Mouse (Mus musculus): ENCODE results near the gene Ifnab. TPM values are rescaled to one million over a fixed set of nuclear protein-coding genes. Genes with fewer than 3 reads are reported as not detected.

Ifnab gene
- polyA plus RNA-seq, 1 experiment from 2014 or later, result not detected

DNA sequence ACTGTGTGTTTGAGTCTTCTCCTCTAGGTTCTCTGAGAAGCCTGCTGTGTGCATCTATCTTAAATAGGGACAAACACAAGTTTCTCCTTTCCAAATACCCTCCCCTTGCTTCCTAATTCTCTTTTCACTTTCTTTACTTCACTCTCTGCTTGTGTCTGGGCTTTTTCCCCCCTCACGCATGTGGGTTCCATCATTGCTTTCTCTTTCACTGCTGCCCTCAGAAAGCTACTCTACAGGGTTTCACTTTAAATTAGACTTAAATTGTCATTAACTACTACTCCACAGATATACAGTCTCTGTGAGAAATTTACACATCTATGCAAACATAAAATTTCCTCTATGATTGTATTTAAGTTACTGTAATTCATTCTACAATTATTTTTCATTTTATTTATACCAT lies 7.3 kb downstream of the Ifnab start, which contains the start of gene Ifna2:
Gene Ifna2, minus strand, starts transcription at position 101 of the 400 bp plus-strand sequence.
- no peak for TF ChIP-seq CTCF (IDR thresholded peaks at IDR 0.05; ENCODE audit: low read depth)
- ATAC-seq (replicated peaks; ENCODE audit: low FRiP score, low read depth), result no peak
- no peaks in the 10 kb centered on the region for H3K36me3 ChIP-seq (ENCODE audit: insufficient read depth, low read length)
- H3K27ac ChIP-seq, result no peak within 1 kb of the TSS
- H3K4me3 ChIP-seq (replicated peaks; ENCODE audit: low read depth, low read length), result no peak within 1 kb of the TSS
- no peak within 1 kb of the TSS for H3K9ac ChIP-seq (ENCODE audit: low read depth, low read length)
- H3K4me1 ChIP-seq (replicated peaks; ENCODE audit: insufficient read depth, low read length), result no peaks in the 10 kb centered on the region
- no peak within 1 kb of the TSS for H3K4me2 ChIP-seq (ENCODE audit: low read length)
- H3K27me3 ChIP-seq (ENCODE audit: insufficient read depth, low read length), result no peaks in the 10 kb centered on the region
- 83% methylated on average over 1 of the region's 1 CpGs for WGBS
- H3K9me3 ChIP-seq (replicated peaks; ENCODE audit: low read length), result no peaks in the 10 kb centered on the region
- DNase-seq (ENCODE audit: low spot score), result no peak

DNA sequence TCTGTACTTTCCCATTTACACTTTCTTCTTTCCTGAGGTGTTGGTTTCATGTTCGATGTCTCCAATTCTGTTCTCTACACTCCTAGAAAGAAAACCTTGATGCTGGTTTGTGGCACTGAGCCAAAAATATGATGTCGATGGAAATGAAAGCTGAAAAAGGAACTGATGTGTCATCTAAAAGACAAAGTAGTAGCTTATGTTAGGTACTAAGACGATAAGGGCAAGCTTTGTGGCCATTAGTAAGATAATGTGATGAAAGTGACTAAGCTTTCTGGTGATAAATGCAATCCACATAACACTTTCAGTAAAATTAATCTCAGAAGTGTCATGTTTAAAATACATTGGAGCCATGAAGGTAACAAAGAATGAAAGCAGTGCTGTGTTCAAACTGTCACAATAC lies 9.8 kb downstream of the Ifnab start:
- ATAC-seq (replicated peaks; ENCODE audit: low FRiP score, low read depth) (no peak), DNase-seq (ENCODE audit: low spot score) (no peak)
- H3K4me2 ChIP-seq (ENCODE audit: low read length), result no peak overlapping the region
- WGBS, result 70% methylated on average over 3 of the region's 3 CpGs
- no peak overlapping the region for H3K27ac ChIP-seq
- H3K4me1 ChIP-seq (replicated peaks; ENCODE audit: insufficient read depth, low read length), result no peaks in the 10 kb centered on the region
- TF ChIP-seq CTCF (IDR thresholded peaks at IDR 0.05; ENCODE audit: low read depth), result no peak
- H3K36me3 ChIP-seq (ENCODE audit: insufficient read depth, low read length), result no peaks in the 10 kb centered on the region
- H3K9ac ChIP-seq (ENCODE audit: low read depth, low read length), result no peak overlapping the region
- no peaks in the 10 kb centered on the region for H3K9me3 ChIP-seq (replicated peaks; ENCODE audit: low read length)
- no peak overlapping the region for H3K4me3 ChIP-seq (replicated peaks; ENCODE audit: low read depth, low read length)
- no peaks in the 10 kb centered on the region for H3K27me3 ChIP-seq (ENCODE audit: insufficient read depth, low read length)

- ATAC-seq (replicated peaks; ENCODE audit: low FRiP score, low read depth) (no peak), DNase-seq (ENCODE audit: low spot score) (peak; percentile 59)
- Histone ChIP-seq H3K4me2 (ENCODE audit: low read length) (no peak overlapping the region), H3K36me3 (ENCODE audit: insufficient read depth, low read length) (no peaks in the 10 kb centered on the region), H3K9ac (ENCODE audit: low read depth, low read length) (no peak overlapping the region), H3K27me3 (ENCODE audit: insufficient read depth, low read length) (no peaks in the 10 kb centered on the region), H3K4me1 (replicated peaks; ENCODE audit: insufficient read depth, low read length) (no peaks in the 10 kb centered on the region), H3K9me3 (replicated peaks; ENCODE audit: low read length) (no peaks in the 10 kb centered on the region), H3K4me3 (replicated peaks; ENCODE audit: low read depth, low read length) (no peak overlapping the region), H3K27ac (no peak overlapping the region)
- WGBS, result 48% methylated on average over 8 of the region's 8 CpGs
- peak; percentile 70 for TF ChIP-seq CTCF (IDR thresholded peaks at IDR 0.05; ENCODE audit: low read depth)
These were observed 10.8 kb downstream of the Ifnab start for GRCm38 (mm10) chr4:88680362-88680761.

DNA sequence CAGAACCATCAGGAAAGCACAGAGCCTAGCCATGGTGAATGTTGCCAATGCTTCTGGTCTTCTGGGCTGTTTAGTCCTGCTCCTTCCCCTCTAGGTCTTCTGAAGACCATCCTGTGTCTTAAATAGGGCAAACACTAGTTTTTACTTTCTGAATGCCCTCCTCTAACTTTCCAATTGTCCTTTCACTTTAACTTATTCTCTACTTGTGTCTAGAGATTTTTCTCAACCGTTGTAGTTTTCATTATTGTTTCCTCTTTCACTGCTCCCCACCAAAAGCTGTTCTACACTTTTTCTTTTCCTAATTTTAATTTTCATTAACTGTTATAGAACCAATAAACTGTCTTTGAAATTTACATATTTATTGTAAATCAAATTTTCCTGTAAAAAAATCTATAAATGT lies 14.3 kb downstream of the Ifnab start, which contains the start of gene Ifna16:
Gene Ifna16, minus strand, starts transcription at position 101 of the 400 bp plus-strand sequence.
- Histone ChIP-seq H3K9ac (ENCODE audit: low read depth, low read length) (no peak within 1 kb of the TSS), H3K36me3 (ENCODE audit: insufficient read depth, low read length) (no peaks in the 10 kb centered on the region), H3K4me1 (replicated peaks; ENCODE audit: insufficient read depth, low read length) (no peaks in the 10 kb centered on the region), H3K9me3 (replicated peaks; ENCODE audit: low read length) (no peaks in the 10 kb centered on the region), H3K27me3 (ENCODE audit: insufficient read depth, low read length) (no peaks in the 10 kb centered on the region), H3K4me2 (ENCODE audit: low read length) (no peak within 1 kb of the TSS), H3K27ac (no peak within 1 kb of the TSS), H3K4me3 (replicated peaks; ENCODE audit: low read depth, low read length) (no peak within 1 kb of the TSS)
- WGBS, result 84% methylated on average over 1 of the region's 1 CpGs
- DNase-seq (ENCODE audit: low spot score), result no peak
- TF ChIP-seq CTCF (IDR thresholded peaks at IDR 0.05; ENCODE audit: low read depth), result no peak
- ATAC-seq (replicated peaks; ENCODE audit: low FRiP score, low read depth), result no peak

DNA sequence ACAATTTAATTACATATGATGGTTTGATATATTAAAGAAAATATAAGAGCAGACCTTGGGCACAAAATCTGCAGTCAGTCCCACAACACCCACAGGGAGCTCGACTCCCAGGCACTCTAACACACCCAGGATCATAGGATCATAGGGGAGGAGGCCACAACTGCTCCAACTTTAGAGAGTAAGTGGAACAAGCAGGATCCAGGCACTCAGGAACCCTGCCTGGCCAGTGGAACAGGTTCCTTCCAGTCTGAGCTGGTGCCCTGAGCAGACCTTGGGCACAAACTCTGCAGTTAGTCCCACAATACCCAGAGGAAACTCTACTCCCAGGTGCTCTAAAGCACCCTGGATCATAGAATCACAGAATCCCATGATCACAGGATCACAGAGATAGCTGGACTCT lies 35.7 kb downstream of the Ifnab start:
- no peak for TF ChIP-seq CTCF (IDR thresholded peaks at IDR 0.05; ENCODE audit: low read depth)
- H3K36me3 ChIP-seq (ENCODE audit: insufficient read depth, low read length), result no peaks in the 10 kb centered on the region
- no peak for ATAC-seq (replicated peaks; ENCODE audit: low FRiP score, low read depth)
- no peak overlapping the region for H3K4me2 ChIP-seq (ENCODE audit: low read length)
- H3K4me1 ChIP-seq (replicated peaks; ENCODE audit: insufficient read depth, low read length), result no peaks in the 10 kb centered on the region
- no peaks in the 10 kb centered on the region for H3K27me3 ChIP-seq (ENCODE audit: insufficient read depth, low read length)
- WGBS, result 39% methylated on average over 1 of the region's 1 CpGs
- H3K9me3 ChIP-seq (replicated peaks; ENCODE audit: low read length), result no peaks in the 10 kb centered on the region
- H3K27ac ChIP-seq, result no peak overlapping the region
- H3K9ac ChIP-seq (ENCODE audit: low read depth, low read length), result no peak overlapping the region
- no peak for DNase-seq (ENCODE audit: low spot score)
- no peak overlapping the region for H3K4me3 ChIP-seq (replicated peaks; ENCODE audit: low read depth, low read length)

DNA sequence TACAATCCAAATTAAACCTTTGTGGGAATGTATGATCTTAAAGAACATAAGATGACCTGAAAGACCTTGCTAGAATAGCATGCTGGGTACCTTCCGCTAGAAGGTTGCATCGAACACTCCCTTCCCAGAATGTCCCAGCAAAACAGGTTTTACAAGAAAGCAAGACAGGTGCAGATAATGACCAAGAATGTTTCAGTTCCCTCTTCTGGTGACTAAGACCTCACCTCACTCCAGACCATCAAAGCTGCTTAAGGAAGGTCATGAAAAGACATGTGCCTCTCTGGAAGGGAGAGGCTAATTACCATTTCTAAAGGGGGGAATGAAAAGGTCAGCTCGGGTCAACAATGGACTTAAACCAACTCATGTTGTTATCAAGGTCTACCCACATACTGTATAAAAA lies 37.5 kb downstream of the Ifnab start:
- no peak for ATAC-seq (replicated peaks; ENCODE audit: low FRiP score, low read depth)
- no peak overlapping the region for H3K4me3 ChIP-seq (replicated peaks; ENCODE audit: low read depth, low read length)
- no peak overlapping the region for H3K9ac ChIP-seq (ENCODE audit: low read depth, low read length)
- no peaks in the 10 kb centered on the region for H3K36me3 ChIP-seq (ENCODE audit: insufficient read depth, low read length)
- DNase-seq (ENCODE audit: low spot score), result no peak
- no peak for TF ChIP-seq CTCF (IDR thresholded peaks at IDR 0.05; ENCODE audit: low read depth)
- no peak overlapping the region for H3K4me2 ChIP-seq (ENCODE audit: low read length)
- no peaks in the 10 kb centered on the region for H3K9me3 ChIP-seq (replicated peaks; ENCODE audit: low read length)
- no peak overlapping the region for H3K27ac ChIP-seq
- no peaks in the 10 kb centered on the region for H3K4me1 ChIP-seq (replicated peaks; ENCODE audit: insufficient read depth, low read length)
- H3K27me3 ChIP-seq (ENCODE audit: insufficient read depth, low read length), result no peaks in the 10 kb centered on the region
- whole genome bisulfite sequencing, result 78% methylated on average over 3 of the region's 3 CpGs

GRCm38 (mm10) chr4:88644359-88644758 lies 46.8 kb downstream of the Ifnab start, which contains the start of gene Ifna13:
Ifna13 (minus strand) TSS chr4:88644459.
- no peaks in the 10 kb centered on the region for H3K27me3 ChIP-seq (ENCODE audit: insufficient read depth, low read length)
- WGBS, result 59% methylated on average over 2 of the region's 2 CpGs
- no peaks in the 10 kb centered on the region for H3K4me1 ChIP-seq (replicated peaks; ENCODE audit: insufficient read depth, low read length)
- no peaks in the 10 kb centered on the region for H3K36me3 ChIP-seq (ENCODE audit: insufficient read depth, low read length)
- H3K4me2 ChIP-seq (ENCODE audit: low read length), result no peak within 1 kb of the TSS
- no peak within 1 kb of the TSS for H3K4me3 ChIP-seq (replicated peaks; ENCODE audit: low read depth, low read length)
- no peak within 1 kb of the TSS for H3K27ac ChIP-seq
- TF ChIP-seq CTCF (IDR thresholded peaks at IDR 0.05; ENCODE audit: low read depth), result no peak
- no peaks in the 10 kb centered on the region for H3K9me3 ChIP-seq (replicated peaks; ENCODE audit: low read length)
- H3K9ac ChIP-seq (ENCODE audit: low read depth, low read length), result no peak within 1 kb of the TSS
- DNase-seq (ENCODE audit: low spot score) (no peak), ATAC-seq (replicated peaks; ENCODE audit: low FRiP score, low read depth) (no peak)
